Mouse (Mus musculus) liver, embryonic 14.5 days (tissue): ENCODE measurements around the gene Col1a1.

Experiments used
- CTCF ChIP-seq: IDR thresholded peaks from 2 replicates; pipeline ENCODE4 v1.5.1; 2016; ENCODE audit warnings: antibody characterized with exemption, low read depth, control low read depth
- EP300 ChIP-seq: IDR thresholded peaks from 2 replicates; pipeline ENCODE4 v1.6.1; 2016; ENCODE audit warnings: antibody characterized with exemption, low read depth

DNA sequence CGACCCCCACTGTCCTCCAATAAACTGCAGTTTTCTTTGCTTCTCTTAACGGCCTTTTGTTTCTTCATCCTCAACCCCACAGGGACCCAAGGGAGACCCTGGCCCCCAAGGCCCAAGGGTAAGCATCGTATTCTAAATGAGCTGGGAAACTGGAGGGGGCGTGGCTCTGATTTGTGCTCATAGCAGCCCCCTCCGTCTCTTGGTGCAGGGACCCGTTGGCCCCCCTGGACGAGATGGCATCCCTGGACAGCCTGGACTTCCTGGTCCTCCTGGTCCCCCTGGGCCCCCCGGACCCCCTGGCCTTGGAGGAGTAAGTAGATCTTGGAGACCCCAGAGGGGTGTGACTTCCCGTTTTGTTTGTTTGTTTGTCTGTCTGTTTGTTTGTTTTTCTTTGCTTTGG is 2.3 kb downstream of the Col1a1 start:
- TF ChIP-seq CTCF (no peak), EP300 (no peak)
